Mouse (Mus musculus): ENCODE results near the gene Fam160a2.

DNA sequence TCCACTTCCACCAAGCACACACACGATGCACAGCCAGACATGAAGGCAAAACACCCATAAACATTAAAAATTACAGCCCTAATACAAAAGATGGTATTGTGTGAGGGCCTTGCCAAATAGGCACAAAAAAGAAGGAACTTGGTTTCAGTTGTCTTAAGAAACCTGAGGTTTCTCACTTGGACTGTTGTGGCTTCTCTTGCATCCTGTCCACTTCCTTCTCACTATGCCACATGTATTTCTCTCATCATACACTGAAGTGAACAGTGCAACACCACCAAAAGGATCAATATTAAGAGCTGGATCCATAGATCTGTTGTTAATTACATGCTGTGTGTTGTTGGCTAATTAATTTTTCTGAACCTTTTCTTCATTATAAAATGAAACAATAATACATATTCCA is 26.9 kb downstream of the Fam160a2 start:
- TF ChIP-seq CTCF (IDR thresholded peaks at IDR 0.05; ENCODE audit: extremely low read depth, insufficient read depth, low read length) (no peak), POLR2A (IDR thresholded peaks at IDR 0.05; ENCODE audit: extremely low read depth, insufficient read depth, low read length) (no peak)
